Mouse (Mus musculus) retina, postnatal 7 days (tissue): ENCODE measurements at regions not wholly inside any gene's neighbourhood (a gene's known extent, or its start where the extent isn't known, plus 50 kb on each side); places are given as distances from the start of the nearest gene placed in this dataset.

Experiments used
- DNase-seq: peaks from one replicate; pipeline ENCODE4 v3.0.0-alpha.2; 2012; ENCODE audit warnings: low read depth, low spot score

GRCm38 (mm10) chr8:103144835-103145234, 359.4 kb upstream of the Cdh11 start:
- DNase-seq = no peak

- no peak for DNase-seq
These were observed 362.6 kb upstream of the Cdh11 start for GRCm38 (mm10) chr8:103148013-103148412.

- DNase-seq = no peak
These were observed 363.0 kb upstream of the Cdh11 start for GRCm38 (mm10) chr8:103148447-103148846.

- DNase-seq = peak; percentile 16
These were observed 381.3 kb upstream of the Cdh11 start for GRCm38 (mm10) chr8:103166623-103167316.

- no peak for DNase-seq
These were observed 387.9 kb upstream of the Cdh11 start for GRCm38 (mm10) chr8:103173313-103173712.

GRCm38 (mm10) chr8:103173803-103174429, 388.5 kb upstream of the Cdh11 start:
- DNase-seq = no peak

GRCm38 (mm10) chr8:103180661-103181060, 395.2 kb upstream of the Cdh11 start:
- no peak for DNase-seq

- DNase-seq = no peak
These were observed 403.5 kb upstream of the Cdh11 start for GRCm38 (mm10) chr8:103188720-103189498.

GRCm38 (mm10) chr8:103198251-103198650, 412.8 kb upstream of the Cdh11 start:
- no peak for DNase-seq

GRCm38 (mm10) chr8:103199696-103200615, 414.5 kb upstream of the Cdh11 start:
- no peak for DNase-seq

- DNase-seq = no peak
These were observed 418.3 kb upstream of the Cdh11 start for GRCm38 (mm10) chr8:103203710-103204109.

- no peak for DNase-seq
These were observed 429.2 kb upstream of the Cdh11 start for GRCm38 (mm10) chr8:103214606-103215005.

- DNase-seq = no peak
These were observed 445.5 kb upstream of the Cdh11 start for GRCm38 (mm10) chr8:103230741-103231475.

GRCm38 (mm10) chr8:103234374-103234773, 448.9 kb upstream of the Cdh11 start:
- no peak for DNase-seq

GRCm38 (mm10) chr8:103235614-103236013, 450.2 kb upstream of the Cdh11 start:
- no peak for DNase-seq

- no peak for DNase-seq
These were observed 453.1 kb upstream of the Cdh11 start for GRCm38 (mm10) chr8:103238456-103238970.

- no peak for DNase-seq
These were observed 458.7 kb upstream of the Cdh11 start for GRCm38 (mm10) chr8:103244169-103244568.

GRCm38 (mm10) chr8:103244658-103245057, 459.2 kb upstream of the Cdh11 start:
- no peak for DNase-seq

- no peak for DNase-seq
These were observed 460.4 kb upstream of the Cdh11 start for GRCm38 (mm10) chr8:103245864-103246263.

- DNase-seq = no peak
These were observed 475.8 kb upstream of the Cdh11 start for GRCm38 (mm10) chr8:103261236-103261635.

- no peak for DNase-seq
These were observed 484.6 kb upstream of the Cdh11 start for GRCm38 (mm10) chr8:103270035-103270434.
